Mouse (Mus musculus) CH12.LX (cell line): Measurements from ENCODE around the gene Arid5a. TPM values are rescaled to one million over a fixed set of nuclear protein-coding genes. Genes with fewer than 3 reads are reported as not detected.
A peak's percentile ranks its signal among the peaks of the same experiment; 100 is the strongest.

Experiments used
- DNase-seq: peaks from one replicate; pipeline ENCODE4 v3.0.0-alpha.2; 2013; ENCODE audit errors: extremely low read depth
- H3K27ac ChIP-seq: 2 replicates; pipeline ENCODE4 v1.5.1; 2012; ENCODE audit warnings: low read depth, mild to moderate bottlenecking, control low read depth, moderate library complexity; ENCODE audit not compliant: insufficient read depth
- H3K27me3 ChIP-seq: replicated peaks from 2 replicates; pipeline ENCODE3; 2012; ENCODE audit warnings: inconsistent platforms
- H3K36me3 ChIP-seq, 2 experiments: replicated peaks in 1 of 2; 2 replicates each; pipeline versions ENCODE3 to v1.6.1; 2012; ENCODE audit warnings: inconsistent platforms in 1 of 2, low read length in 1 of 2, mild to moderate bottlenecking in 1 of 2, mixed read lengths in 1 of 2, moderate library complexity in 1 of 2; ENCODE audit not compliant: control insufficient read depth in 1 of 2, insufficient read depth in 1 of 2
- H3K4me1 ChIP-seq, 2 experiments: 2 replicates each; pipeline ENCODE4 v1.6.1; 2012; ENCODE audit warnings: inconsistent platforms in 1 of 2, moderate library complexity in 1 of 2; ENCODE audit not compliant: insufficient read depth in 2 of 2, control insufficient read depth in 1 of 2
- H3K4me2 ChIP-seq: 2 replicates; pipeline ENCODE4 v1.6.1; 2012; ENCODE audit warnings: low read depth, mild to moderate bottlenecking, control low read depth; ENCODE audit not compliant: poor library complexity, insufficient read depth, severe bottlenecking
- H3K4me3 ChIP-seq, 3 experiments: fragments of 150-350 bp in 1 of 3; sonication (generic) in 1 of 3; replicated peaks in 1 of 3; 2 replicates each; pipeline versions ENCODE3 to v1.5.1; 2011 to 2012; ENCODE audit warnings: low read depth in 2 of 3, low read length in 2 of 3, mild to moderate bottlenecking in 2 of 3, moderate library complexity in 2 of 3, control low read depth in 1 of 3, improper control_type of control experiment in 1 of 3, inconsistent platforms in 1 of 3, mixed read lengths in 1 of 3; ENCODE audit not compliant: poor library complexity in 1 of 3
- H3K79me2 ChIP-seq: replicated peaks from 2 replicates; pipeline ENCODE4 v1.6.1; 2012; ENCODE audit warnings: mild to moderate bottlenecking, moderate library complexity; ENCODE audit not compliant: control insufficient read depth, poor library complexity, insufficient read depth, severe bottlenecking; ENCODE audit errors: extremely low read depth
- H3K9ac ChIP-seq: 2 replicates; pipeline ENCODE4 v1.6.1; 2012; ENCODE audit warnings: low read depth, mild to moderate bottlenecking, control low read depth, moderate library complexity; ENCODE audit not compliant: insufficient read depth
- H3K9me3 ChIP-seq: replicated peaks from 2 replicates; pipeline ENCODE3; 2012; ENCODE audit warnings: low read length, inconsistent platforms, mixed read lengths
- BHLHE40 ChIP-seq: IDR thresholded peaks from 2 replicates; pipeline ENCODE4 v1.6.1; 2011; ENCODE audit warnings: mild to moderate bottlenecking, low read depth, low read length, improper control_type of control experiment
- CTCF ChIP-seq, 2 experiments: IDR thresholded peaks in 1 of 2; conservative IDR thresholded peaks in 1 of 2; 2 replicates each; pipeline ENCODE4 v1.5.1; 2011 to 2012; ENCODE audit warnings: low read depth in 2 of 2, low read length in 2 of 2, improper control_type of control experiment in 1 of 2, inconsistent platforms in 1 of 2, mild to moderate bottlenecking in 1 of 2, moderate library complexity in 1 of 2
- ELF1 ChIP-seq: IDR thresholded peaks from 2 replicates; pipeline ENCODE4 v1.6.1; 2014; ENCODE audit warnings: low read depth, mild to moderate bottlenecking, inconsistent platforms, low read length, improper control_type of control experiment
- EP300 ChIP-seq: IDR thresholded peaks from 2 replicates; pipeline ENCODE4 v1.6.1; 2011; ENCODE audit warnings: low read length, improper control_type of control experiment
- ETS1 ChIP-seq: conservative IDR thresholded peaks from 2 replicates; pipeline ENCODE4 v1.6.1; 2012; ENCODE audit warnings: low read depth, mild to moderate bottlenecking, inconsistent platforms, low read length, improper control_type of control experiment, moderate library complexity
- GABPA ChIP-seq: IDR thresholded peaks from 2 replicates; pipeline ENCODE4 v1.6.1; 2012; ENCODE audit warnings: low read depth, low read length, improper control_type of control experiment, inconsistent platforms; ENCODE audit not compliant: insufficient replicate concordance
- IRF4 ChIP-seq: IDR thresholded peaks from 2 replicates; pipeline ENCODE4 v1.6.1; 2014; ENCODE audit warnings: low read depth, mild to moderate bottlenecking, inconsistent platforms, low read length, improper control_type of control experiment
- JUND ChIP-seq: conservative IDR thresholded peaks from 2 replicates; pipeline ENCODE4 v1.6.1; 2011; ENCODE audit warnings: low read depth, low read length, improper control_type of control experiment
- MAFK ChIP-seq: IDR thresholded peaks from 2 replicates; pipeline ENCODE4 v1.6.1; 2011; ENCODE audit warnings: low read length, improper control_type of control experiment; ENCODE audit not compliant: insufficient replicate concordance
- MAX ChIP-seq: IDR thresholded peaks from 2 replicates; pipeline ENCODE4 v1.6.1; 2011; ENCODE audit warnings: low read length, improper control_type of control experiment
- MAZ ChIP-seq: IDR thresholded peaks from 2 replicates; pipeline ENCODE4 v1.6.1; 2012; ENCODE audit warnings: low read depth, mild to moderate bottlenecking, inconsistent platforms, low read length, improper control_type of control experiment, moderate library complexity
- MEF2A ChIP-seq: IDR thresholded peaks from 2 replicates; pipeline ENCODE4 v1.6.1; 2014; ENCODE audit warnings: low read depth, mild to moderate bottlenecking, inconsistent platforms, low read length, improper control_type of control experiment, borderline replicate concordance
- MYC ChIP-seq: IDR thresholded peaks from 2 replicates; pipeline ENCODE4 v1.6.1; 2011; ENCODE audit warnings: low read depth, mild to moderate bottlenecking, improper control_type of control experiment, low read length
- POLR2AphosphoS2 ChIP-seq: IDR thresholded peaks from 2 replicates; pipeline ENCODE4 v1.6.1; 2011; ENCODE audit warnings: low read depth, low read length, improper control_type of control experiment
- RCOR1 ChIP-seq: conservative IDR thresholded peaks from 2 replicates; pipeline ENCODE4 v1.6.1; 2012; ENCODE audit warnings: low read depth, mild to moderate bottlenecking, inconsistent platforms, low read length, improper control_type of control experiment
- SIN3A ChIP-seq: IDR thresholded peaks from 2 replicates; pipeline ENCODE4 v1.6.1; 2012; ENCODE audit warnings: low read length, improper control_type of control experiment, inconsistent platforms
- TBP ChIP-seq: conservative IDR thresholded peaks from 2 replicates; pipeline ENCODE4 v1.6.1; 2011; ENCODE audit warnings: low read depth, low read length, improper control_type of control experiment
- TCF12 ChIP-seq: IDR thresholded peaks from 2 replicates; pipeline ENCODE4 v1.6.1; 2014; ENCODE audit warnings: low read depth, mild to moderate bottlenecking, inconsistent platforms, low read length, improper control_type of control experiment
- USF1 ChIP-seq: IDR thresholded peaks from 2 replicates; pipeline ENCODE4 v1.6.1; 2014; ENCODE audit warnings: low read depth, mild to moderate bottlenecking, inconsistent platforms, low read length, improper control_type of control experiment
- ZKSCAN1 ChIP-seq: IDR thresholded peaks from 2 replicates; pipeline ENCODE4 v1.6.1; 2012; ENCODE audit warnings: low read depth, inconsistent platforms, low read length, improper control_type of control experiment, borderline replicate concordance
- ZNF384 ChIP-seq: IDR thresholded peaks from 2 replicates; pipeline ENCODE4 v1.6.1; 2012; ENCODE audit warnings: low read depth, low read length, improper control_type of control experiment, inconsistent platforms
- dilution Hi-C: fragments of 300-500 bp; cut with MboI; formaldehyde crosslinking; loops from 2 replicates; pipeline ENCODE4 v1.14.3; 2020; ENCODE audit warnings: low sequenced_read_pairs; ENCODE audit not compliant: extremely low pct_unique_long_range_greater_than_20kb, extremely low pct_ligation_motif_present
- in situ Hi-C: fragments of 300-500 bp; cut with MboI; formaldehyde crosslinking; loops from 3 replicates; pipeline ENCODE4 v1.14.3; 2019; ENCODE audit warnings: low sequenced_read_pairs, low pct_ligation_motif_present, low pct_unique_long_range_greater_than_20kb, mixed read lengths
- polyA plus RNA-seq: library from polyadenylated mRNA; unstranded; fragments of >175 nt; gene quantifications from 2 replicates; pipeline ENCODE4 v1.2.1, GENCODE M21; 2012; ENCODE audit warnings: low read depth; ENCODE audit not compliant: insufficient read length
- total RNA-seq, 2 experiments: library from RNA; depleted of rRNA; stranded (reverse); fragments of 300-350 nt in 1 of 2; fragments of >200 nt in 1 of 2; gene quantifications; 2 replicates each; pipeline ENCODE4 v1.2.3; 2012 to 2014

The Arid5a gene
- total and polyA plus RNA-seq, 3 experiments, result 13.2 to 19.6 (median 17.0) TPM

DNA sequence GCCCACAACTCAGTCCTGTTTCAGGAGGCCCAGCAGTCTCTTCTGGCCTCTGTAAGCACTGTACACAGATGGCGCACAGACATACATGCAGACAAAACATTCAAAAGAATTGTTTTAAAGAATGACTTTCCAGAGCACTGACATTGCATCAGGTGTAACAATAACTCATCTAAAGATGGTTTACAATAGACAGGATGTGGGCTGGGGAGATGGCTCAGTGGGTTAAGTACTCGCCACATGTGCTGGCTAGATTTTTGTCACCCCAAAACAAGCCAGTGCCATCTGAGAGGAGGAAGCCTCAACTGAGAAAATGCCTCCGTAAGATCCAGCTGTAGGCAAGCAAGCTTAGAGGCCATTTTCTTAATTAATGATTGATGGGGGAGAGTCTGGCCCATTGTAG lies 13.1 kb upstream of the Arid5a start:
- DNase-seq, result no peak
- in situ Hi-C loops, result no loop called here
- no peak for TF ChIP-seq CTCF (conservative IDR thresholded peaks at IDR 0.05 in 1 of 2, IDR thresholded peaks at IDR 0.05 in 1 of 2; ENCODE audit: low read depth in 2 of 2, low read length in 2 of 2)
- no peak for TF ChIP-seq BHLHE40
- TF ChIP-seq GABPA, result no peak
- TF ChIP-seq JUND, result no peak

DNA sequence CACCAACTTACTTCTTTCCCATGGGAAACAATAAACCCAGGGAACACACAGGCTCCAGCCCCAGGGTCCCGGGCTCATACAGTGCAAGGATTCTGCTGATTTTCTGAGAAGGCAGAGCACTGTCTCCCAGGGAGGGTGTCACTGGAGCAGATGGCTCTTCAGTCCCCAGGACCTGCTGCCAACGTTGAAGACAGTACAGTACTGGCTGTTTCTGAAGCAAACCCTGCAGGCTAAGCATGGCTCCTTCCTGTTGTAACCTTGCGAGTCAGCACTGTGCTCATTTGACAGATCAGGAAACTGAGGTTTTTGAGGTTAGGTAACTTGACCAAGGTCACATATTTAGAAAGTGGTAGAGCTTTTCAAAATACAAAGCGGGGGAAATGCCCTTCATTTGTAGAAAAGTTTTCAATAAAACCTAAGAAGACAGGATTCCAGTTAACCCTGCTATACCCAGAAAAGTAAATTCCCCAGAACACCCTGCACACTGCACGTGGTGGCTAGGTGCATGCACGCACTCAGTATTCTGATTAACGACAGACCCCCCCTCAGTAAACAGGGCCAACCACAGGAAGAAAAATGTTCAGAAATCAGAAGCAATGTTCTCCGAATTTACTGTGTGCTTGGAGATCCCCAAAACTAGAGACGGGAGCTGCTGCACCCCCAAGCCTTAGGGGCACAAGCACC lies 10.9 kb upstream of the Arid5a start:
- DNase-seq, result peak; percentile 81
- Histone ChIP-seq H3K4me3 (no peak overlapping the region), H3K9me3 (no peaks in the 10 kb centered on the region), H3K9ac (no peak overlapping the region), H3K36me3 (no peaks in the 10 kb centered on the region), H3K4me2 (peak overlapping the region; percentile 53), H3K79me2 (no peaks in the 10 kb centered on the region), H3K27me3 (peaks cover 66% of the 10 kb centered on the region), H3K4me1 (peaks cover 45 to 76% of the 10 kb centered on the region in 2 experiments), H3K27ac (no peak overlapping the region)
- dilution Hi-C loops (no loop called here), in situ Hi-C loops (no loop called here)
- TF ChIP-seq MYC (peak; percentile 78; the same call in 1 of the 2 replicates), TBP (no peak), USF1 (no peak), TCF12 (peak; percentile 67), BHLHE40 (peak; percentile 88), ETS1 (peak; percentile 91), MEF2A (peak; percentile 96), ZNF384 (no peak), SIN3A (peak; percentile 68), ZKSCAN1 (no peak), ELF1 (peak; percentile 67), JUND (peak; percentile 44; the same call in 1 of the 2 replicates), MAZ (0 out of 2 replicates have a peak, but pooled peaks have one; percentile 46), POLR2AphosphoS2 (no peak), MAFK (peak; percentile 96), RCOR1 (0 out of 2 replicates have a peak, but pooled peaks have one; percentile 45), MAX (peak; percentile 54), EP300 (peak; percentile 79), IRF4 (peak; percentile 90)

More for the DNA sequence above, 13.1 kb upstream of the Arid5a start:
- H3K27ac ChIP-seq, result no peak overlapping the region
- no peaks in the 10 kb centered on the region for H3K79me2 ChIP-seq
- dilution Hi-C loops, result no loop called here
- H3K4me2 ChIP-seq, result no peak overlapping the region
- peaks cover 35 to 57% of the 10 kb centered on the region in 2 experiments for H3K4me1 ChIP-seq
- no peaks in the 10 kb centered on the region for H3K36me3 ChIP-seq
- no peak overlapping the region for H3K4me3 ChIP-seq
- no peaks in the 10 kb centered on the region for H3K9me3 ChIP-seq
- no peak overlapping the region for H3K9ac ChIP-seq
- peaks cover 50% of the 10 kb centered on the region for H3K27me3 ChIP-seq
